33 mouse cellular contexts compared by ENCODE assay signal in the genomic region with DNA sequence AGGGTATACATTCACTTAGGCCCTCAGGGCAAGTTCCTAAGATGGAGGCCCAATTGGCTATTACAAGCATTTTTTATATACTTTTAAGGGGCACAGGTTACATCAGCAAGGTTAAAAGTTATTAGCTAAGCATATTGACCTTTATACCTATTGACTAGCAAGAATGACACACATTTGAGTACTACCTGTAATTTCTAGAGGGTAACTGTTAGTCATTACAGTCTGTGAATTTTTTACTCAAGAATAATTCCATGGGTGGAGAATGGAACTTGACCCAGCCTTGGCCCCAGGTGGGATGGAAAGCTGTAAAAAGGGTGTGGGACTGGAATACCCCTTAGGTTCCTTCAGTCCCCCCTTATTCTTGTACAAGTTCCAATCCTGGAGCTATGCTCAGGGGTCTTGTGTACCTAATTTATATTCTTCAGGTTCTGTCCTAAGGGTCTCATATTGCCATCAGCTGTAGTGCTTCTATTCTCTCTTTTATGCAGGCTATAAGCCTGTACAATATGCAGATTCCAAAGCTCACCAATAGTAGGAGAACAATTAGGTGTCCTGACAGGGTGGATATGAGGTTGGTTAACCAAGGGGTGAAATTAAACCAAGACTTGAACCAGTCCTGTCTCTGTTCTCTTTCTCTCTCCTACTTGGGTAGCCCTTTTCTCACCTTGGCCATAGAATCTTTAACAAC. TPM values are rescaled to one million over a fixed set of nuclear protein-coding genes. Genes with fewer than 3 reads are reported as not detected.
DNase-seq lines count a peak whose midpoint lies in the region; ATAC-seq and TF ChIP-seq lines count a peak whose summit lies in the region.
"Had no signal": no experiment of that assay in that cellular context is flagged by ENCODE, and none has a peak within 500 bp of the region (broad histone marks: within the 10 kb centered on the region; RNA-seq: fewer than 3 reads in every experiment).

No protein-coding gene starts in this region.

- peak; percentile 16 to 37 for DNase-seq in kidney, adult 8-10 months
- no peak for DNase-seq in kidney, postnatal 14 days
- DNase-seq in liver, adult 2 months (ENCODE audit: extremely low read depth, low read depth, low spot score), result peak; percentile 85
- DNase-seq in liver, result no peak
- DNase-seq in gastrocnemius, adult 8-10 months (ENCODE audit: low spot score in 2 of 2), result no peak
- DNase-seq: adrenal gland, postnatal 10 days; adrenal gland, postnatal 36 days; B cell, adult 2 months; cerebellum, adult 18-20 months; cerebellum, adult 9-10 months; cerebellum, postnatal 14 days; forebrain, postnatal 0 days; gastrocnemius, adult 2 months; gastrocnemius, postnatal 25 days; heart, adult 18-20 months; heart, postnatal 10 days; heart, postnatal 36 days had no signal

- H3K9ac ChIP-seq in liver, adult 2 months (ENCODE audit: low read depth, low read length), result no peak overlapping the region
- no peak overlapping the region for H3K9ac ChIP-seq in intestine, embryonic 16.5 days (ENCODE audit: low read depth, low read length)
- H3K9ac ChIP-seq: forebrain, postnatal 0 days; heart, embryonic 12.5 days; heart, embryonic 15.5 days; hindbrain, embryonic 13.5 days had no signal

- H3K27me3 ChIP-seq in liver, adult 2 months (ENCODE audit: control insufficient read depth, insufficient read depth, low read length), result no peaks in the 10 kb centered on the region
- H3K27me3 ChIP-seq in intestine, embryonic 16.5 days (replicated peaks; ENCODE audit: control insufficient read depth, insufficient read depth, low read length), result no peaks in the 10 kb centered on the region
- H3K27me3 ChIP-seq: CH12.LX; heart, embryonic 12.5 days; heart, embryonic 15.5 days; hindbrain, embryonic 13.5 days; Patski had no signal

- TF ChIP-seq CTCF in liver, adult 2 months (IDR thresholded peaks at IDR 0.05; ENCODE audit: low read depth, low read length), result no peak

- peak overlapping the region; percentile 48; the same call in 1 of the 2 replicates for H3K27ac ChIP-seq in liver, adult 2 months (replicated peaks; ENCODE audit: insufficient read depth, low read depth, low read length)
- H3K27ac ChIP-seq in intestine, embryonic 16.5 days (ENCODE audit: low read length), result peak overlapping the region; percentile 72
- H3K27ac ChIP-seq: gastrocnemius, adult 2 months; heart, embryonic 15.5 days; hindbrain, embryonic 10.5 days; hindbrain, embryonic 13.5 days had no signal

- no peak overlapping the region for H3K4me2 ChIP-seq in intestine, embryonic 16.5 days (ENCODE audit: low read depth, low read length)
- H3K4me2 ChIP-seq: heart, embryonic 12.5 days; heart, embryonic 15.5 days; hindbrain, embryonic 13.5 days had no signal

- no peaks in the 10 kb centered on the region for H3K9me3 ChIP-seq in intestine, embryonic 16.5 days (ENCODE audit: control insufficient read depth, low read length)
- H3K9me3 ChIP-seq: heart, embryonic 15.5 days; hindbrain, embryonic 10.5 days; hindbrain, embryonic 13.5 days had no signal

- peak; percentile 89 for ATAC-seq in intestine, embryonic 16.5 days
- ATAC-seq: forebrain, embryonic 14.5 days; forebrain, postnatal 0 days; hindbrain, embryonic 16.5 days; Patski had no signal

- no peaks in the 10 kb centered on the region for H3K79me2 ChIP-seq in liver, adult 2 months (ENCODE audit: control insufficient read depth, insufficient read depth, low read length)

- no peak overlapping the region for H3K4me3 ChIP-seq in liver, adult 2 months (ENCODE audit: insufficient read depth, low read depth, low read length)
- H3K4me3 ChIP-seq in intestine, embryonic 16.5 days (ENCODE audit: low read length), result no peak overlapping the region
- H3K4me3 ChIP-seq: gastrocnemius, adult 2 months; heart, embryonic 12.5 days; heart, embryonic 15.5 days; hindbrain, embryonic 10.5 days; hindbrain, embryonic 13.5 days had no signal

- peaks cover 14% of the 10 kb centered on the region for H3K4me1 ChIP-seq in liver, adult 2 months (ENCODE audit: control insufficient read depth, insufficient read depth, low read length)
- H3K4me1 ChIP-seq in intestine, embryonic 16.5 days (ENCODE audit: control insufficient read depth, insufficient read depth, low read length), result 0 out of 2 replicates have a peak, but pooled peaks cover 5% of the 10 kb centered on the region
- H3K4me1 ChIP-seq: heart, embryonic 12.5 days; heart, embryonic 15.5 days; hindbrain, embryonic 10.5 days; hindbrain, embryonic 13.5 days had no signal

- no peak for TF ChIP-seq POLR2A in liver, adult 2 months (IDR thresholded peaks at IDR 0.05; ENCODE audit: extremely low read depth, insufficient read depth, low read length)

- H3K36me3 ChIP-seq in liver, adult 2 months (ENCODE audit: control insufficient read depth, insufficient read depth, low read length), result no peaks in the 10 kb centered on the region
- no peaks in the 10 kb centered on the region for H3K36me3 ChIP-seq in intestine, embryonic 16.5 days (ENCODE audit: control insufficient read depth, insufficient read depth, low read length)
- H3K36me3 ChIP-seq: G1E; heart, embryonic 12.5 days; heart, embryonic 15.5 days; hindbrain, embryonic 10.5 days; hindbrain, embryonic 13.5 days had no signal

RNA-seq across cellular contexts. Expression of a gene that starts 19.4 kb away (rescaled TPM):
- 263 and 290 TPM in 2 replicates for total RNA-seq in liver, adult 2 months (2014; rRNA removed)
- polyA plus RNA-seq in liver, adult 2 months (2012; rRNA removed), result 213 and 241 TPM in 2 replicates
- polyA plus RNA-seq in intestine, embryonic 16.5 days (2015; fragmentation: Nextera tagmentation; extraction: Ambion mirVana), result 25.9 and 35.3 TPM in 2 replicates
- not detected for total RNA-seq in gastrocnemius, adult 8-10 months (2022)
- total RNA-seq: adrenal gland, adult 18-20 months; adrenal gland, postnatal 36 days; CH12.LX; forebrain, postnatal 0 days; gastrocnemius, adult 2 months; gastrocnemius, postnatal 25 days; heart, adult 18-20 months; heart, postnatal 10 days; heart, postnatal 36 days had no signal
- polyA plus RNA-seq: embryonic facial prominence, embryonic 11.5 days; embryonic facial prominence, embryonic 14.5 days; forebrain, embryonic 11.5 days; frontal cortex, adult 2 months; G1E; gonadal fat pad, adult 2 months; heart, embryonic 12.5 days; heart, embryonic 15.5 days; hindbrain, embryonic 10.5 days had no signal

RNA-seq across cellular contexts. Expression of a gene that starts 31.9 kb away (rescaled TPM):
- 0.07 TPM in 1 of 2 replicates, not detected in the other for total RNA-seq in liver, adult 2 months (2014; rRNA removed)
- not detected in 2 replicates for polyA plus RNA-seq in liver, adult 2 months (2012; rRNA removed)
- polyA plus RNA-seq in intestine, embryonic 16.5 days (2015; fragmentation: Nextera tagmentation; extraction: Ambion mirVana), result 0.18 and 0.27 TPM in 2 replicates
- not detected for total RNA-seq in gastrocnemius, adult 8-10 months (2022)
- total RNA-seq: CH12.LX; forebrain, postnatal 0 days; gastrocnemius, adult 2 months; gastrocnemius, postnatal 25 days; heart, adult 18-20 months; heart, postnatal 10 days; heart, postnatal 36 days had no signal
- polyA plus RNA-seq: frontal cortex, adult 2 months; G1E; gonadal fat pad, adult 2 months had no signal

RNA-seq across cellular contexts. Expression of a gene that starts 58.0 kb away (rescaled TPM):
- 23.0 and 23.2 TPM in 2 replicates for total RNA-seq in liver, adult 2 months (2014; rRNA removed)
- 14.4 and 15.5 TPM in 2 replicates for polyA plus RNA-seq in liver, adult 2 months (2012; rRNA removed)
- polyA plus RNA-seq in intestine, embryonic 16.5 days (2015; fragmentation: Nextera tagmentation; extraction: Ambion mirVana), result 0.56 and 0.77 TPM in 2 replicates
- total RNA-seq in gastrocnemius, adult 8-10 months (2022), result not detected
- total RNA-seq: adrenal gland, adult 18-20 months; CH12.LX; forebrain, postnatal 0 days; gastrocnemius, adult 2 months; gastrocnemius, postnatal 25 days; heart, adult 18-20 months; heart, postnatal 36 days had no signal
- polyA plus RNA-seq: embryonic facial prominence, embryonic 11.5 days; embryonic facial prominence, embryonic 14.5 days; forebrain, embryonic 11.5 days; G1E; gonadal fat pad, adult 2 months; heart, embryonic 12.5 days; heart, embryonic 15.5 days; hindbrain, embryonic 13.5 days; hindbrain, embryonic 16.5 days had no signal

Comparison
In these comparisons a context has a peak if more than half of its experiments do, and no peak if none do; other contexts are left out.
1. DNase-seq: peak in kidney, adult 8-10 months (2 of 2) and liver, adult 2 months (single experiment); none in kidney, postnatal 14 days (single experiment), liver (single experiment) and gastrocnemius, adult 8-10 months (0 of 2).
2. RNA of a gene that starts 19.4 kb away (total RNA-seq): 263 to 290 TPM in liver, adult 2 months; not detected in gastrocnemius, adult 8-10 months; every median in the first group is over 100 times any median in the second.
3. RNA of a gene that starts 58.0 kb away (total RNA-seq): 23.0 to 23.2 TPM in liver, adult 2 months; not detected in gastrocnemius, adult 8-10 months; every median in the first group is over 10 times any median in the second.